Mouse (Mus musculus) CH12.LX (cell line): Measurements from ENCODE around the gene Spata20. TPM values are rescaled to one million over a fixed set of nuclear protein-coding genes. Genes with fewer than 3 reads are reported as not detected.

Experiments used
- DNase-seq: peaks from one replicate; pipeline ENCODE4 v3.0.0-alpha.2; 2013; ENCODE audit errors: extremely low read depth
- H3K27ac ChIP-seq: 2 replicates; pipeline ENCODE4 v1.5.1; 2012; ENCODE audit warnings: low read depth, mild to moderate bottlenecking, control low read depth, moderate library complexity; ENCODE audit not compliant: insufficient read depth
- H3K27me3 ChIP-seq: replicated peaks from 2 replicates; pipeline ENCODE3; 2012; ENCODE audit warnings: inconsistent platforms
- H3K36me3 ChIP-seq, 2 experiments: replicated peaks in 1 of 2; 2 replicates each; pipeline versions ENCODE3 to v1.6.1; 2012; ENCODE audit warnings: inconsistent platforms in 1 of 2, low read length in 1 of 2, mild to moderate bottlenecking in 1 of 2, mixed read lengths in 1 of 2, moderate library complexity in 1 of 2; ENCODE audit not compliant: control insufficient read depth in 1 of 2, insufficient read depth in 1 of 2
- H3K4me1 ChIP-seq, 2 experiments: 2 replicates each; pipeline ENCODE4 v1.6.1; 2012; ENCODE audit warnings: inconsistent platforms in 1 of 2, moderate library complexity in 1 of 2; ENCODE audit not compliant: insufficient read depth in 2 of 2, control insufficient read depth in 1 of 2
- H3K4me2 ChIP-seq: 2 replicates; pipeline ENCODE4 v1.6.1; 2012; ENCODE audit warnings: low read depth, mild to moderate bottlenecking, control low read depth; ENCODE audit not compliant: poor library complexity, insufficient read depth, severe bottlenecking
- H3K4me3 ChIP-seq, 3 experiments: fragments of 150-350 bp in 1 of 3; sonication (generic) in 1 of 3; replicated peaks in 1 of 3; 2 replicates each; pipeline versions ENCODE3 to v1.5.1; 2011 to 2012; ENCODE audit warnings: low read depth in 2 of 3, low read length in 2 of 3, mild to moderate bottlenecking in 2 of 3, moderate library complexity in 2 of 3, control low read depth in 1 of 3, improper control_type of control experiment in 1 of 3, inconsistent platforms in 1 of 3, mixed read lengths in 1 of 3; ENCODE audit not compliant: poor library complexity in 1 of 3
- H3K79me2 ChIP-seq: replicated peaks from 2 replicates; pipeline ENCODE4 v1.6.1; 2012; ENCODE audit warnings: mild to moderate bottlenecking, moderate library complexity; ENCODE audit not compliant: control insufficient read depth, poor library complexity, insufficient read depth, severe bottlenecking; ENCODE audit errors: extremely low read depth
- H3K9ac ChIP-seq: 2 replicates; pipeline ENCODE4 v1.6.1; 2012; ENCODE audit warnings: low read depth, mild to moderate bottlenecking, control low read depth, moderate library complexity; ENCODE audit not compliant: insufficient read depth
- H3K9me3 ChIP-seq: replicated peaks from 2 replicates; pipeline ENCODE3; 2012; ENCODE audit warnings: low read length, inconsistent platforms, mixed read lengths
- BHLHE40 ChIP-seq: IDR thresholded peaks from 2 replicates; pipeline ENCODE4 v1.6.1; 2011; ENCODE audit warnings: mild to moderate bottlenecking, low read depth, low read length, improper control_type of control experiment
- CHD1 ChIP-seq: IDR thresholded peaks from 2 replicates; pipeline ENCODE4 v1.6.1; 2012; ENCODE audit warnings: low read depth, low read length, improper control_type of control experiment, inconsistent platforms
- CHD2 ChIP-seq: IDR thresholded peaks from 2 replicates; pipeline ENCODE4 v1.6.1; 2011; ENCODE audit warnings: low read length, improper control_type of control experiment
- E2F4 ChIP-seq: IDR thresholded peaks from 2 replicates; pipeline ENCODE4 v1.6.1; 2011; ENCODE audit warnings: low read depth, low read length, improper control_type of control experiment; ENCODE audit not compliant: insufficient replicate concordance
- ELF1 ChIP-seq: IDR thresholded peaks from 2 replicates; pipeline ENCODE4 v1.6.1; 2014; ENCODE audit warnings: low read depth, mild to moderate bottlenecking, inconsistent platforms, low read length, improper control_type of control experiment
- ETS1 ChIP-seq: conservative IDR thresholded peaks from 2 replicates; pipeline ENCODE4 v1.6.1; 2012; ENCODE audit warnings: low read depth, mild to moderate bottlenecking, inconsistent platforms, low read length, improper control_type of control experiment, moderate library complexity
- GABPA ChIP-seq: IDR thresholded peaks from 2 replicates; pipeline ENCODE4 v1.6.1; 2012; ENCODE audit warnings: low read depth, low read length, improper control_type of control experiment, inconsistent platforms; ENCODE audit not compliant: insufficient replicate concordance
- IRF4 ChIP-seq: IDR thresholded peaks from 2 replicates; pipeline ENCODE4 v1.6.1; 2014; ENCODE audit warnings: low read depth, mild to moderate bottlenecking, inconsistent platforms, low read length, improper control_type of control experiment
- JUND ChIP-seq: conservative IDR thresholded peaks from 2 replicates; pipeline ENCODE4 v1.6.1; 2011; ENCODE audit warnings: low read depth, low read length, improper control_type of control experiment
- KAT2A ChIP-seq: IDR thresholded peaks from 2 replicates; pipeline ENCODE4 v1.6.1; 2012; ENCODE audit warnings: low read length, improper control_type of control experiment, inconsistent platforms; ENCODE audit not compliant: insufficient replicate concordance
- MAFK ChIP-seq: IDR thresholded peaks from 2 replicates; pipeline ENCODE4 v1.6.1; 2011; ENCODE audit warnings: low read length, improper control_type of control experiment; ENCODE audit not compliant: insufficient replicate concordance
- MAZ ChIP-seq: IDR thresholded peaks from 2 replicates; pipeline ENCODE4 v1.6.1; 2012; ENCODE audit warnings: low read depth, mild to moderate bottlenecking, inconsistent platforms, low read length, improper control_type of control experiment, moderate library complexity
- MXI1 ChIP-seq: IDR thresholded peaks from 2 replicates; pipeline ENCODE4 v1.6.1; 2011; ENCODE audit warnings: mild to moderate bottlenecking, low read depth, low read length, improper control_type of control experiment
- MYC ChIP-seq: IDR thresholded peaks from 2 replicates; pipeline ENCODE4 v1.6.1; 2011; ENCODE audit warnings: low read depth, mild to moderate bottlenecking, improper control_type of control experiment, low read length
- NELFE ChIP-seq: IDR thresholded peaks from 2 replicates; pipeline ENCODE4 v1.6.1; 2011; ENCODE audit warnings: low read depth, low read length, improper control_type of control experiment
- NRF1 ChIP-seq: IDR thresholded peaks from 2 replicates; pipeline ENCODE4 v1.6.1; 2014; ENCODE audit warnings: low read depth, mild to moderate bottlenecking, inconsistent platforms, low read length, improper control_type of control experiment, moderate library complexity
- POLR2A ChIP-seq: IDR thresholded peaks from 2 replicates; pipeline ENCODE4 v1.6.1; 2011; ENCODE audit warnings: low read depth, mild to moderate bottlenecking, improper control_type of control experiment, low read length
- RAD21 ChIP-seq: IDR thresholded peaks from 2 replicates; pipeline ENCODE4 v1.6.1; 2011; ENCODE audit warnings: low read depth, mild to moderate bottlenecking, low read length, improper control_type of control experiment, moderate library complexity
- RCOR1 ChIP-seq: conservative IDR thresholded peaks from 2 replicates; pipeline ENCODE4 v1.6.1; 2012; ENCODE audit warnings: low read depth, mild to moderate bottlenecking, inconsistent platforms, low read length, improper control_type of control experiment
- TBP ChIP-seq: conservative IDR thresholded peaks from 2 replicates; pipeline ENCODE4 v1.6.1; 2011; ENCODE audit warnings: low read depth, low read length, improper control_type of control experiment
- TCF12 ChIP-seq: IDR thresholded peaks from 2 replicates; pipeline ENCODE4 v1.6.1; 2014; ENCODE audit warnings: low read depth, mild to moderate bottlenecking, inconsistent platforms, low read length, improper control_type of control experiment
- UBTF ChIP-seq: IDR thresholded peaks from 2 replicates; pipeline ENCODE4 v1.6.1; 2012; ENCODE audit warnings: low read depth, mild to moderate bottlenecking, inconsistent platforms, low read length, improper control_type of control experiment, moderate library complexity
- USF1 ChIP-seq: IDR thresholded peaks from 2 replicates; pipeline ENCODE4 v1.6.1; 2014; ENCODE audit warnings: low read depth, mild to moderate bottlenecking, inconsistent platforms, low read length, improper control_type of control experiment
- USF2 ChIP-seq: conservative IDR thresholded peaks from 2 replicates; pipeline ENCODE4 v1.6.1; 2011; ENCODE audit warnings: low read depth, low read length, improper control_type of control experiment
- ZKSCAN1 ChIP-seq: IDR thresholded peaks from 2 replicates; pipeline ENCODE4 v1.6.1; 2012; ENCODE audit warnings: low read depth, inconsistent platforms, low read length, improper control_type of control experiment, borderline replicate concordance
- ZMIZ1 ChIP-seq: IDR thresholded peaks from 2 replicates; pipeline ENCODE4 v1.6.1; 2012; ENCODE audit warnings: low read depth, mild to moderate bottlenecking, inconsistent platforms, low read length, improper control_type of control experiment
- ZNF384 ChIP-seq: IDR thresholded peaks from 2 replicates; pipeline ENCODE4 v1.6.1; 2012; ENCODE audit warnings: low read depth, low read length, improper control_type of control experiment, inconsistent platforms
- dilution Hi-C: fragments of 300-500 bp; cut with MboI; formaldehyde crosslinking; loops from 2 replicates; pipeline ENCODE4 v1.14.3; 2020; ENCODE audit warnings: low sequenced_read_pairs; ENCODE audit not compliant: extremely low pct_unique_long_range_greater_than_20kb, extremely low pct_ligation_motif_present
- in situ Hi-C: fragments of 300-500 bp; cut with MboI; formaldehyde crosslinking; loops from 3 replicates; pipeline ENCODE4 v1.14.3; 2019; ENCODE audit warnings: low sequenced_read_pairs, low pct_ligation_motif_present, low pct_unique_long_range_greater_than_20kb, mixed read lengths
- polyA plus RNA-seq: library from polyadenylated mRNA; unstranded; fragments of >175 nt; gene quantifications from 2 replicates; pipeline ENCODE4 v1.2.1, GENCODE M21; 2012; ENCODE audit warnings: low read depth; ENCODE audit not compliant: insufficient read length
- total RNA-seq, 2 experiments: library from RNA; depleted of rRNA; stranded (reverse); fragments of 300-350 nt in 1 of 2; fragments of >200 nt in 1 of 2; gene quantifications; 2 replicates each; pipeline ENCODE4 v1.2.3; 2012 to 2014

Gene Spata20
- total and polyA plus RNA-seq, 3 experiments, result not detected

- Histone ChIP-seq H3K9me3 (no peaks in the 10 kb centered on the region), H3K27ac (no peak overlapping the region), H3K4me3 (no peak overlapping the region), H3K36me3 (no peaks in the 10 kb centered on the region), H3K4me1 (peaks cover 0 to 4% of the 10 kb centered on the region in 2 experiments; a peak in 1 of 4 replicates), H3K27me3 (peaks cover 90% of the 10 kb centered on the region), H3K4me2 (no peak overlapping the region), H3K79me2 (no peaks in the 10 kb centered on the region), H3K9ac (no peak overlapping the region)
- in situ Hi-C loops (loop anchor here (10.0 kb wide), 1 partner anchor 350 kb away; no protein-coding TSS in a partner anchor), dilution Hi-C loops (no loop called here)
- TF ChIP-seq CHD2 (no peak), NRF1 (no peak), E2F4 (no peak), KAT2A (no peak), POLR2A (no peak), MXI1 (no peak), RAD21 (no peak), USF2 (no peak), MAZ (no peak), ZKSCAN1 (no peak), ZNF384 (no peak), TBP (no peak), CHD1 (no peak), JUND (no peak), MYC (no peak), BHLHE40 (no peak), ZMIZ1 (no peak), ELF1 (no peak)
- DNase-seq, result no peak
Measured at GRCm38 (mm10) chr11:94485223-94485622, 756 bp downstream of the Spata20 start.

GRCm38 (mm10) chr11:94484636-94485035 lies 1.3 kb downstream of the Spata20 start:
- H3K9ac ChIP-seq, result no peak overlapping the region
- in situ Hi-C loops (loop anchor here (5.0 to 10.0 kb wide), 3 partner anchors 62 to 350 kb away; no protein-coding TSS in a partner anchor), dilution Hi-C loops (no loop called here)
- no peak for DNase-seq
- H3K4me3 ChIP-seq, result no peak overlapping the region
- H3K4me1 ChIP-seq, result peaks cover 0 to 4% of the 10 kb centered on the region in 2 experiments; a peak in 1 of 4 replicates
- H3K4me2 ChIP-seq, result no peak overlapping the region
- no peak for TF ChIP-seq BHLHE40
- no peak for TF ChIP-seq NELFE
- no peak for TF ChIP-seq TCF12
- no peak for TF ChIP-seq MAFK
- TF ChIP-seq GABPA, result no peak
- no peak for TF ChIP-seq MXI1
- no peak for TF ChIP-seq NRF1
- TF ChIP-seq USF1, result no peak
- no peak for TF ChIP-seq MAZ
- TF ChIP-seq IRF4, result no peak
- TF ChIP-seq ETS1, result no peak
- TF ChIP-seq UBTF, result no peak
- no peak for TF ChIP-seq JUND
- TF ChIP-seq RCOR1, result no peak
- TF ChIP-seq KAT2A, result no peak
- no peak for TF ChIP-seq CHD2
- no peak for TF ChIP-seq ZNF384
- no peak for TF ChIP-seq ELF1
- no peak for TF ChIP-seq TBP
- H3K79me2 ChIP-seq, result no peaks in the 10 kb centered on the region
- peaks cover 88% of the 10 kb centered on the region for H3K27me3 ChIP-seq
- H3K27ac ChIP-seq, result no peak overlapping the region
- no peaks in the 10 kb centered on the region for H3K9me3 ChIP-seq
- no peaks in the 10 kb centered on the region for H3K36me3 ChIP-seq
